Mouse (Mus musculus): ENCODE measurements around the gene Olfr433. TPM values are rescaled to one million over a fixed set of nuclear protein-coding genes. Genes with fewer than 3 reads are reported as not detected.
"Not testable (repeated sequence)": the region's sequence is repeated elsewhere in the genome, so short reads cannot be mapped to it uniquely, and the experiment has no call there.

Gene Olfr433
- total and polyA plus RNA-seq, 3 experiments, result not detected

GRCm38 (mm10) chr1:174048893-174049292, 8.4 kb downstream of the Olfr433 start, which contains the start of gene Olfr432:
Gene Olfr432 (plus strand): TSS chr1:174049205.
- no peak for TF ChIP-seq EP300 (IDR thresholded peaks at IDR 0.05; ENCODE audit: low read depth in 1 of 2, low read length in 2 of 2)
- H3K9me3 ChIP-seq (replicated peaks; ENCODE audit: insufficient read depth, low read length), result no peaks in the 10 kb centered on the region
- no peak within 1 kb of the TSS for H3K4me3 ChIP-seq (ENCODE audit: control insufficient read depth in 1 of 2, insufficient read depth in 1 of 2, low read depth in 2 of 2, low read length in 2 of 2)
- no peak within 1 kb of the TSS for H3K27ac ChIP-seq (ENCODE audit: control insufficient read depth, low read depth, low read length)
- no peaks in the 10 kb centered on the region for H3K36me3 ChIP-seq (ENCODE audit: control insufficient read depth in 1 of 2, insufficient read depth in 2 of 2, low read length in 2 of 2)
- no peaks in the 10 kb centered on the region for H3K4me1 ChIP-seq (ENCODE audit: control insufficient read depth in 1 of 2, insufficient read depth in 2 of 2, low read length in 2 of 2)
- H3K27me3 ChIP-seq (ENCODE audit: control insufficient read depth in 1 of 2, insufficient read depth in 2 of 2, low read length in 2 of 2), result no peaks in the 10 kb centered on the region
- no peak for DNase-seq (ENCODE audit: low read depth, low spot score)
- no peaks in the 10 kb centered on the region for H3K79me2 ChIP-seq (ENCODE audit: control insufficient read depth, insufficient read depth, low read length, poor library complexity)
- no peak within 1 kb of the TSS for H3K9ac ChIP-seq (ENCODE audit: control insufficient read depth, low read depth, low read length, poor library complexity, severe bottlenecking)

- H3K4me1 ChIP-seq (ENCODE audit: control insufficient read depth in 1 of 2, insufficient read depth in 2 of 2, low read length in 2 of 2); H3K27ac ChIP-seq (ENCODE audit: control insufficient read depth, low read depth, low read length); H3K9ac ChIP-seq (ENCODE audit: control insufficient read depth, low read depth, low read length, poor library complexity, severe bottlenecking); H3K27me3 ChIP-seq (ENCODE audit: control insufficient read depth in 1 of 2, insufficient read depth in 2 of 2, low read length in 2 of 2); H3K4me3 ChIP-seq (ENCODE audit: control insufficient read depth in 1 of 2, insufficient read depth in 1 of 2, low read depth in 2 of 2, low read length in 2 of 2); H3K36me3 ChIP-seq (ENCODE audit: control insufficient read depth in 1 of 2, insufficient read depth in 2 of 2, low read length in 2 of 2); H3K79me2 ChIP-seq (ENCODE audit: control insufficient read depth, insufficient read depth, low read length, poor library complexity); H3K9me3 ChIP-seq (replicated peaks; ENCODE audit: insufficient read depth, low read length): not testable (repeated sequence)
- DNase-seq (ENCODE audit: low read depth, low spot score), result peak; percentile 6
Measured at GRCm38 (mm10) chr1:174049357-174049756, 8.9 kb downstream of the Olfr433 start.

- H3K4me3 ChIP-seq (ENCODE audit: control insufficient read depth in 1 of 2, insufficient read depth in 1 of 2, low read depth in 2 of 2, low read length in 2 of 2), result no peak overlapping the region
- TF ChIP-seq HCFC1 (IDR thresholded peaks at IDR 0.05; ENCODE audit: low read depth, low read length) (no peak), BHLHE40 (IDR thresholded peaks at IDR 0.05; ENCODE audit: borderline replicate concordance, low read depth, low read length) (no peak), ZMIZ1 (IDR thresholded peaks at IDR 0.05; ENCODE audit: low read depth, low read length) (no peak), E2F4 (IDR thresholded peaks at IDR 0.05; ENCODE audit: borderline replicate concordance, low read depth, low read length) (no peak), GATA1 (IDR thresholded peaks at IDR 0.05; ENCODE audit: low read depth, low read length) (no peak), TBP (IDR thresholded peaks at IDR 0.05; ENCODE audit: low read depth, low read length) (no peak), RAD21 (IDR thresholded peaks at IDR 0.05; ENCODE audit: low read depth, low read length) (no peak), MYC (IDR thresholded peaks at IDR 0.05; ENCODE audit: low read depth, low read length) (no peak), CHD1 (IDR thresholded peaks at IDR 0.05; ENCODE audit: low read depth, low read length) (no peak), JUND (IDR thresholded peaks at IDR 0.05; ENCODE audit: low read depth, low read length) (no peak), POLR2A (IDR thresholded peaks at IDR 0.05; ENCODE audit: control insufficient read depth in 1 of 2, insufficient read depth in 1 of 2, low read depth in 1 of 2, low read length in 2 of 2, poor library complexity in 1 of 2) (no peak), ZNF384 (IDR thresholded peaks at IDR 0.05; ENCODE audit: low read depth, low read length) (no peak), ZKSCAN1 (IDR thresholded peaks at IDR 0.05; ENCODE audit: low read depth, low read length) (no peak), SMC3 (IDR thresholded peaks at IDR 0.05; ENCODE audit: low read depth, low read length) (no peak), MEF2A (IDR thresholded peaks at IDR 0.05; ENCODE audit: extremely low read depth, insufficient replicate concordance, low read depth, low read length, poor library complexity, severe bottlenecking) (no peak)
- H3K27me3 ChIP-seq (ENCODE audit: control insufficient read depth in 1 of 2, insufficient read depth in 2 of 2, low read length in 2 of 2), result no peaks in the 10 kb centered on the region
- H3K9ac ChIP-seq (ENCODE audit: control insufficient read depth, low read depth, low read length, poor library complexity, severe bottlenecking), result no peak overlapping the region
- no peaks in the 10 kb centered on the region for H3K4me1 ChIP-seq (ENCODE audit: control insufficient read depth in 1 of 2, insufficient read depth in 2 of 2, low read length in 2 of 2)
- no peaks in the 10 kb centered on the region for H3K36me3 ChIP-seq (ENCODE audit: control insufficient read depth in 1 of 2, insufficient read depth in 2 of 2, low read length in 2 of 2)
- no peaks in the 10 kb centered on the region for H3K79me2 ChIP-seq (ENCODE audit: control insufficient read depth, insufficient read depth, low read length, poor library complexity)
- no peaks in the 10 kb centered on the region for H3K9me3 ChIP-seq (replicated peaks; ENCODE audit: insufficient read depth, low read length)
- DNase-seq (ENCODE audit: low read depth, low spot score), result no peak
- no peak overlapping the region for H3K27ac ChIP-seq (ENCODE audit: control insufficient read depth, low read depth, low read length)
Measured at GRCm38 (mm10) chr1:174050532-174050931, 10.0 kb downstream of the Olfr433 start.

Data from MEL (cell line).